Mouse (Mus musculus) subcutaneous adipose tissue, adult 2 months (tissue): ENCODE results near the gene Tbrg1. TPM values are rescaled to one million over a fixed set of nuclear protein-coding genes. Genes with fewer than 3 reads are reported as not detected.

ENCODE experiments used
- polyA plus RNA-seq: library from polyadenylated mRNA; depleted of rRNA; stranded (reverse); fragments of >200 nt; gene quantifications from 2 replicates; pipeline ENCODE4 v1.2.3, GENCODE M21; 2012; ENCODE audit warnings: low replicate concordance; rRNA removed

Gene Tbrg1
- polyA plus RNA-seq = 56.3 and 71.0 TPM in 2 replicates

GRCm38 (mm10) chr9:37656931-37657481, at the start of gene Tbrg1:
Gene Tbrg1, minus strand, starts transcription at chr9:37657312.

DNA sequence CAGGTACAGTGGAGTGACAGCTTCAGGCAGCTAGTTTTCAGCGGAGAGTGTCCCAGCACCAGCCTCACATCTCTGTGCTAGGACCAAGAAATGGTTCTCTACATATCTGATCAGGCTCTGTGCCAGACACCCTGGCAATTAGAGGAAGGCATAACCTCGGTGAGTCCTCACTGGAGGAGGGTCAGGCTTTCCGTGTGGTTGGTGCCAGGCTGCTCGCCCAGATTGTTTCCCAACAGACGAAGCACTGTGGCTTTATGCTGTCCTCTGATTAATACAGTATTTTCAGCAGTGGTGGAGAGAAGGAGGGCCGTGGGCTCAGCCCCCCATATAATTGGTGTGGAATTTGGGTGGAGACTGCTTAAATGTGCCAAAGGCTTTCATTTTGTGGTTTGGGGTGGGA, 12.0 kb upstream of the Tbrg1 start, which contains the start of gene Panx3:
TSS of gene Panx3 (minus strand) at position 121 of the 400 bp plus-strand sequence.

DNA sequence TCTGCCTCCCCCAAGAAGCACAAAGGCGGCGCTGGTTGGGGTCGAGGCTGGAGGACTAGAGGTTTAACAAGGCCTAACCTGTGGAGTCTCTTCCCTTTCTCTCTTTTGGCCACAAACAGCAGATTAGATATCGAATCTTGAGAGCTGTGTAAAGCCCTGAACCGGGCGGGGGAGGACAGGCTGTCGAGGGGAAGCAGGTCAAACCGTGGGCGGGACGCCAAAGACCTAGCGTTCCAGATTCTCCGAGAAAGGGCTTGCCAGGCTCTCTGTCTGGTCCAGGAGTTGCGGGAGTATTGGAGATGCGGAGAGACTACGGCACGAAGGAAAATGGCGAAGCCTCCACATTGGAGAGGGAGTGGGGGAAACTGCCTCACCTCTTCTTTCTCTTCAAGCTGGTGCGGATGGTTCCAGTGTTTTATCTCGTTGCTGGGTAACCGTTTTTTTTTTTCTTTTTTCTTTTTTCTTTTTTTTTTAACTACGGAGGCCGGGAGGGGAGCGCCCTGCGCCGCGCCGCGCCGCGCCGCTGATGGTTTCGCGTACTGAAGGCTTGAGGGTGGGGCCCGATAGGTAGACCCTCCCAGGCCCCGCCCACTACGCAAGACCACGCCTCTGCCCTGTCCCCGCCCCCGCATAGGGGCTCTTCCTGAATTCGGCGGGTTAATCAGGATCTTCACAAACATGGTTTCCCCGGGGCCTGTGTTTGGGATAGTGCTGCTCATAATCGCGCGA, 43.8 kb downstream of the Tbrg1 start, which contains the start of gene Spa17:
TSS of gene Spa17 (minus strand) at position 541 of the 729 bp plus-strand sequence.

Other genes starting within 250 kb of the Tbrg1 start
- 0.12 TPM in 1 of 2 replicates, not detected in the other for gene Robo3, start 224.1 kb downstream of the Tbrg1 start, polyA plus RNA-seq
- 11.5 and 26.4 TPM in 2 replicates for gene Msantd2, start 168.0 kb downstream of the Tbrg1 start, polyA plus RNA-seq
- gene Esam, start 129.2 kb downstream of the Tbrg1 start, polyA plus RNA-seq = 102 and 205 TPM in 2 replicates
- gene Vsig2, start 118.1 kb downstream of the Tbrg1 start, polyA plus RNA-seq = 22.8 and 43.7 TPM in 2 replicates
- gene Nrgn, start 104.4 kb downstream of the Tbrg1 start, polyA plus RNA-seq = 4.0 and 4.5 TPM in 2 replicates
- 11.2 and 16.4 TPM in 2 replicates for gene Siae, start 101.6 kb downstream of the Tbrg1 start, polyA plus RNA-seq
- 0.77 and 0.95 TPM in 2 replicates for gene Spa17, start 43.6 kb downstream of the Tbrg1 start, polyA plus RNA-seq
- not detected in 2 replicates for gene Panx3, start 11.9 kb upstream of the Tbrg1 start, polyA plus RNA-seq
- gene Olfr160, start 58.9 kb upstream of the Tbrg1 start, polyA plus RNA-seq = not detected in 2 replicates
- not detected in 2 replicates for gene Olfr874, start 87.8 kb upstream of the Tbrg1 start, polyA plus RNA-seq
- not detected in 2 replicates for gene Olfr875, start 114.5 kb upstream of the Tbrg1 start, polyA plus RNA-seq
- gene Olfr876, start 145.7 kb upstream of the Tbrg1 start, polyA plus RNA-seq = not detected in 2 replicates
- 0.82 TPM in 1 of 2 replicates, not detected in the other for gene Olfr877, start 197.0 kb upstream of the Tbrg1 start, polyA plus RNA-seq
- gene Olfr145, start 239.4 kb upstream of the Tbrg1 start, polyA plus RNA-seq = not detected in 2 replicates